Mouse (Mus musculus): ENCODE data around the gene Adgrg1. TPM values are rescaled to one million over a fixed set of nuclear protein-coding genes. Genes with fewer than 3 reads are reported as not detected.

Gene Adgrg1
- 1 to 10 TPM; 7.3 to 9.8 TPM for total RNA-seq (2023)

GRCm38 (mm10) chr8:94974467-94975165 is at the start of gene Adgrg1:
Gene Adgrg1 (plus strand): TSS chr8:94974751.

GRCm38 (mm10) chr8:95017451-95017850 is 42.9 kb downstream of the Adgrg1 start, which contains the start of gene Adgrg3:
Gene Adgrg3 (plus strand): TSS chr8:95017692.

GRCm38 (mm10) chr8:95054927-95055510 is 80.5 kb downstream of the Adgrg1 start, which contains the start of gene Drc7:
Gene Drc7 (plus strand): TSS chr8:95055103.

Other genes starting within 250 kb of the Adgrg1 start
- gene Ccl22, start 229.2 kb upstream of the Adgrg1 start, total RNA-seq (2023), result not detected
- gene Cx3cl1, start 202.7 kb upstream of the Adgrg1 start, total RNA-seq (2023), result under 1 TPM in 1 of 2 experiments, not detected in 1; 0.26 TPM
- not detected for gene Ccl17, start 164.3 kb upstream of the Adgrg1 start, total RNA-seq (2023)
- 10 to 100 TPM; 28.2 to 45.3 TPM for gene Coq9, start 136.4 kb upstream of the Adgrg1 start, total RNA-seq (2023)
- gene Ciapin1, start 136.4 kb upstream of the Adgrg1 start, total RNA-seq (2023), result 10 to 100 TPM; 67.1 to 71.6 TPM
- 10 to 100 TPM; 68.0 to 85.1 TPM for gene Polr2c, start 117.3 kb upstream of the Adgrg1 start, total RNA-seq (2023)
- 1 to 10 TPM; 1.1 to 1.3 TPM for gene Dok4, start 98.4 kb upstream of the Adgrg1 start, total RNA-seq (2023)
- 1 to 10 TPM; 6.8 to 9.9 TPM for gene Ccdc102a, start 56.7 kb upstream of the Adgrg1 start, total RNA-seq (2023)
- gene Adgrg5, start 51.1 kb upstream of the Adgrg1 start, total RNA-seq (2023), result 10 to 100 TPM; 64.2 to 73.4 TPM
- 1 to 10 TPM; 6.2 to 7.8 TPM for gene Adgrg3, start 42.9 kb downstream of the Adgrg1 start, total RNA-seq (2023)
- under 1 TPM in 1 of 2 experiments, not detected in 1; 0.96 TPM for gene Drc7, start 80.4 kb downstream of the Adgrg1 start, total RNA-seq (2023)
- gene Katnb1, start 106.4 kb downstream of the Adgrg1 start, total RNA-seq (2023), result 10 to 100 TPM; 18.9 to 20.9 TPM
- 1 to 10 TPM; 6.9 to 7.7 TPM for gene Kifc3, start 228.1 kb downstream of the Adgrg1 start, total RNA-seq (2023)